Mouse (Mus musculus) lung, postnatal 4 days (tissue): Measurements from ENCODE around the gene H60b.
A peak's percentile ranks its signal among the peaks of the same experiment; 100 is the strongest.
"Not testable (repeated sequence)": the region's sequence is repeated elsewhere in the genome, so short reads cannot be mapped to it uniquely, and the experiment has no call there.

ENCODE experiments used
- DNase-seq, 2 experiments: peaks; one replicate each; pipeline ENCODE4 v3.0.0; 2021

The H60b gene

DNA sequence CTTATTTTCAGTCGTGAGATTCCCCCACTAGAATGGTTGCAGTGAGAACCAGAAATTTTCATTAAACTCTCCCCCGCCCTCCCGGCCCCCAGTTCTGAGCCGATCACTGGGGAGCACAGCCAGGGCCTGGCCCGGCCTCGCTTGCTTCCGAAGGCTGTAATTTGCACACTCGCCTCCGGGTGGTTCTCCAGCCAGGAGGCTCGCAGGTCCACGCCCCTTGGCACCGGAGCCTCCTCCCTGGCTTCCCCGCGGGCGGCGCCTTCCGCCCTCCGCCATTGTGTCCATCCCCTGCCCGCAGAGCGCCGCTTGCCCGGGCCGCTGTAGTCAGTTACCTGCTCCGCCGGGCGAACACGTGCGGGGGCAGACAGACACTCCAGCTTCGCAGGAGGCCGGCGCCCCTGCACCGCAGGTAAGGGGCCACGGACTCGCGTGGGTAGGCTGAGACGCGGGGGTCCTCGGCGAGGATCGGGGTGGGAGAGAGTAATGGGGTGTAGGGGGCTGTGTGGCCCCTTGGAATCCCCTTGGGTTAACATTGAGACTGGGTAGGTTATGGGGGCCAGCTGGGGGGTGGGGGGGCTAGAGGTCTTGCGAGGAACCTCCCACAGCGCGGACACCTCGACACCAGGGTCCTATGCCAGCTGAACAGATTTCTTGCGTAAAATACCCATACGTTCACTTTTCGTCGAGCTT lies at the start of gene H60b, which contains the start of gene Raet1e:
Gene H60b (plus strand): TSS at position 277 of the 690 bp plus-strand sequence.
Gene Raet1e (plus strand): TSS at position 260 of the 690 bp plus-strand sequence.
- peak; percentile 83 to 88 for DNase-seq

DNA sequence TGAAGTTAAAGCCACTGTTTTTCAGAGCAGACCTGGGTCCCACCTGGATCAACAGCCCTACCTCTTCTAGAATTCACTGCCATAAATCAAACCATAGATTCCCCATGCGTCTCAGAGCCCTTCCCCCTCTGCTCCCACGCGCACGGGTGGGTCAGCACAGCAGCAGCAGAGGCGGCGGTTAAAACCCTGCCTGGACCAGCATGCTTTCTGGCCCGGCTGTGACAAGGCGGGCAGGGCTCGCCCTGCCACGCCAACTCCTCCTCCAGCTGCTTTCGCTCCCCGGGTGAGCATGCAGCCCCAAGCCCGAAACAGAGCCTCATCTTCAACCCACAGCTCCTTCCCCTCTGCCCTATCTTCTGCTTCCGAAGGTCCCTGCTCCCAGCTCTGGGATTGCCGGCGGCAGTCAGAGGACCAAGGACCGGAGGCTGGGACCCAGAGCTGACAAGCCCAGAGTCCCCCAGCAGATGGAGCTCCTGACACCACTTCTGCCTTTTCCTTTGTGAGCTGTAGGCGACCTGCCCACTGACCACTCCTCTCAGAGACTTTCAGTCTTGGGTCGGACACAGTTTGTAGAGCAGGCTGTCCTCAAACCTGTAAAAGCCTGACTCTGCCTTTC lies 17.6 kb upstream of the H60b start:
- DNase-seq: peak; percentile 84 to 89

DNA sequence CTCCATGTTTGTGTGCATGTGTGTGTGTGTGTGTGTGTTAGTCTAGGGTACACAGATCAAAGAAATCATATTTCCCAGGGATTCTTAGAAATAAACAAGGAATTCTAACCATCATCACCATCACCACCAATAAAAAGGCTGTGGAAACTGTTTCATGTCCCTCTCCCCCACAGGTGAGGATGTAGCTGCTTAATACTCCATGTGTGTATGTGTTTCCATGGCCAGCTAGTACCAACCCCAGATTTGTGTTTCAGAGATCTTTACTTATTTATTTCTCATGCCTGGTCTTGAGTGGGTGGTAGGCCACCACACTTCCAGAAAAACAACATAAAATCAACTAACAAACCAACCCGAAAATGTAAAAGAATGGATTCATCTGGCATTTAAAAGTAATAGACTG lies 16.2 kb upstream of the H60b start:
- not testable (repeated sequence) for DNase-seq

DNA sequence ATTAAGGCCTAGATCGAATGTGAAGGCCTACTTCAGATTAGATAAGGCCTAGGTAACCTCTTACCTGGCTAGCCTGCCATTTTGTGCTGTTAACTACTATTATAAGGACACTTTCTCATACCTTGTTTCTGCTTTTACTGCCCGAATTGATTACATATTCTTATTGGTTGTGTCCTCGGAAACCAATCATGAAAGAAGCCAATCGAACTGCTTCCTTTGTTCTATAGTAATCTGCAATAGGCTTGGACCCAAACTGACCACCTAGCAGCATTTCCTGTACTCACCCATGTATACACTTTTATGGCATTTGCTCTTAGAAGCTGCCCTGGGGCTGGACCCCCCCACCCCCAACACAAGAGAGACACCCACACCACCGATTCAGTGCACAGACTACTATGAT lies 15.5 kb upstream of the H60b start:
- no peak for DNase-seq

DNA sequence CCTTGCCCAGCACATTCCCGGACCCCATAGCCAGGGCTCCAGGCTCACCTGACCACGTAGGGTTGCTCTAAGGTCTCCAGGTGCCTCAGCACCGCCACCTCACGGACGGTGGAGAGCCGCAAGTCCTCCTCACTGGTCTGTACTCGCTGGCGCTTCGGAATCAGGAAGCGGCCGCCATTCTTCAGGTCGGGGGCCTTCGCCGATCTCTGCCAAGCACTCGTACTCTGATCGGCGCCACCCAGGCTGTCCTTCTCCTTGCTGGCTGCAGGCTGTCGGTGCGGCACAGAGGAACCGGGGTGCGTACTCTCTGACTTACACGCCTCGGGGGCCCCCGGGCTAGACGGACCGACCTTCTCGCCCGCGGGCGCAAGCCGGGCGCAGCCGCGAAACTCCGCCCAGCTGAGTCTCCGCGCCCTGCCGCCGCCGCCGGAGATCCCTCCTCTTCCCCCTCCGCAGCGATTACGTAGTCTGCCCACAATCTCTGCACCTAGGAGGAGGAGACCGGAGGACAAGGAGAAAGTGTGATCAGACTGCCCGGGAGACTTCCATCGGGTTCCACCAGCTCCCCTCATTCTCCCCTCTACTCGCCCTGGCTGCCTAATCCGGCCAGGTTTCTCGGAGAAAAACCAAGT lies 9.8 kb upstream of the H60b start:
- DNase-seq: peak; percentile 87 to 88

DNA sequence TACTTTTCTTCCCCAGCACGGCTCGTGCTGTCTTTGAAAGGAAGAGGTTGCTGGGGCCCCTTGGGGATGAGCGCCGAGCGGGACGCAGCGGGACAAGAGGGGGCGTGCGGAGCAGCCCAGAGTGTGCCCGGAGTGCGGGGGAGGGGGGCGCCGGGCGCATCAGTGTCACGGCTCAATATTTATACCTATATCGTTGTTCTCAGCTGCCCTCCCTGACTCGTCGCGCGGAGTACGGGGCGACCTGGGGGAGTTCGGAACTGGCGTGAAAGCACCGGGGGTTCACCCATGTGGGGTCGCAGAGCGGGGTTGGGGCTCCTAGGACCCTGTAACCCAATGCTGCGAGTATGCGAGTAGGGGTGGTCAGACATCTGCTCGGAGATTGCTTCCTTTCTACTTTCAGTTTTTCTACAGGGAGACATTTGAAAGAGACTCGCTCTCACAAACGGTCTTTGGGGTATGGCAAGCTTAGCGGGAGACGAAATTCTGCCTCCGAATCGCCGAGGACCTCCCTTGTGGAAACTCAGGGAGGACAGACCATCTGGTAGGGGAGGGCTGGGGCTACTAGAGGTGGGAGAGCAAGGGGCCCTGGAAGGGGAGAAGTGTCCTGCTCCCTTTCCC lies 9.2 kb upstream of the H60b start, which contains the start of gene E030030I06Rik:
Gene E030030I06Rik (minus strand): TSS at position 198 of the 618 bp plus-strand sequence.
- DNase-seq: no peak

DNA sequence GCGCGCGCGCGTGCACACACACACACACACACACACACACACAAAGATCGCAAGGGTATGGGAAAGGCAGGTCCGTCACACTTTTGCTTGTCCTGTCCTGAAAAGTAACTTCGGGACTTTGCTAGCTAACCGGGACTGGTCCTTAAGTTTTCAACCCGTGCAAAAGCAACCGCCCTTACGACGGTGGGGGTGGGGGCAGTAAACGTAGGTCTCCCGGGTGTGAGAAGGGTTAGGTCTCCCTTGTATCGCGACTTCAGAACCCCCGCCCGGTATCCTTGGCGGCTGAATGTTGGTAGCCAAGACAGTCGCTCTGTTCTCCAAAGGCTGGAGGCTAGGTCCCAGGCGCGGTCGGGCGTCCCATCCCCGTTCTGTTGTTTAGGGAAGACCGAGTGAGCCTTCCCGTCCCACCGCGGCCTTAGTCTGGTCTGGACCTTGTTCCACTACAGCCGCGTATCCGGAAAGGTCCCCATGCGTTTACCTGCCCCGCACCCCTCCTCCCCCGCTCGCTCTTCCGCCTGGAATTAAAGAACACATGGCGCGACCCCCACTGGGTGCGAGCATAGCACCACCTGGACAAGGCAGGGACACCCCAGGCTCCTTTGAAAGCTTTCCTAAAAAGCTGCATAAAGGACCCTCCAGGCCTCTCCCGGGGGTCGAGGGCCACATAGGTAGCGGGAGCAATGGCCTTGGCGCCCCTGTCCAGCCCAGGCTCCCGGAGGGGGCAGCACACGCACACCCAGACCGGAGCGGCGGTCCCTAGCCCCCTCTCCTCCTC lies 8.5 kb upstream of the H60b start:
- peak; percentile 31 to 35 for DNase-seq

DNA sequence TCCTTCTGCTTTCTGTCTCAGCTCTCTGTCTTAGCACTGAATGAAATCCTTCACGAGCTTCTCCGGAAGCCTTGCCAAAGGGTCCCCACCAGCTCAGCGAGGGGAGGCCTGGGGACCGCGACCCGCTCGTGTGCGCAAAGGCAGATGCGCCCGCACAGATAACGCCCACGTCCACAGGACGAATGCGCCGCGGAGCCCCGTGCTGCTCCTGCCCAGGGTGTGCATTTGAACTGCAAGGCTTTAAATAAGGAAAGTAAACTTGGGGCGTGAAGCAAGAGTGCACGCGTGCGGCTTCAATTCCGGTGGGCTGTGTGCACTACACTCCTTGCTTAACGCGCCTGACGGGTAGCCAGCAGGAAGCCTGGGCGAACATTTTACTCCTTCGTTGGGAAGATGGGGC lies 7.8 kb upstream of the H60b start:
- peak in 1 of 2 experiments; percentile 24 for DNase-seq

DNA sequence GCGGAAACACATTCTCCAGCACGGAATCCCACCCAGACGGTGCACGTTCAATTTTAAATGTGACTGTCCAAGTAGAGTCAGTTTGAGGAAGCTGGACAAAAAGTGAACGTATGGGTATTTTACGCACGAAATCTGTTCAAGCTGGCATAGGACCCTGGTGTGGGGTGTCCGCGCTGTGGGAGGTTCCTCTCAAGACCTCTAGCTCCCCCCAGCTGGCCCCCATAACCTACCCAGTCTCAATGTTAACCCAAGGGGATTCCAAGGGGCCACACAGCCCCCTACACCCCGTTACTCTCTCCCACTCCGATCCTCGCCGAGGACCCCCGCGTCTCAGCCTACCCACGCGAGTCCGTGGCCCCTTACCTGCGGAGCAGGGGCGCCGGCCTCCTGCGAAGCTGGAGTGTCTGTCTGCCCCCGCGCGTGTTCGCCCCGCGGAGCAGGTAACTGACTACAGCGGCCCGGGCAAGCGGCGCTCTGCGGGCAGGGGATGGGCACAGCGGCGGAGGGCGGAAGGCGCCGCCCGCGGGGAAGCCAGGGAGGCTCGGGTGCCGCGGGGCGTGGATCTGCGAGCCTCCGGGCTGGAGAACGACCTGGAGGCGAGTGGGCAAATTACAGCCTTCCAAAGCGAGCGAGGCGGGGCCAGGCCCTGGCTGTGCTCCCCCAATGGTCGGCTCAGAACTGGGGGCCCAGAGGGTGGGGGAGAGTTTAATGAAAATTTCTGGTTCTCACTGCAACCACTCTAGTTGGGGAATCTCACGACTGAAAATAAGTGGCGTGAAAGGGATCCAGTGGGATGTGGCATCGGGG lies 7.1 kb upstream of the H60b start:
- peak; percentile 34 to 38 for DNase-seq

DNA sequence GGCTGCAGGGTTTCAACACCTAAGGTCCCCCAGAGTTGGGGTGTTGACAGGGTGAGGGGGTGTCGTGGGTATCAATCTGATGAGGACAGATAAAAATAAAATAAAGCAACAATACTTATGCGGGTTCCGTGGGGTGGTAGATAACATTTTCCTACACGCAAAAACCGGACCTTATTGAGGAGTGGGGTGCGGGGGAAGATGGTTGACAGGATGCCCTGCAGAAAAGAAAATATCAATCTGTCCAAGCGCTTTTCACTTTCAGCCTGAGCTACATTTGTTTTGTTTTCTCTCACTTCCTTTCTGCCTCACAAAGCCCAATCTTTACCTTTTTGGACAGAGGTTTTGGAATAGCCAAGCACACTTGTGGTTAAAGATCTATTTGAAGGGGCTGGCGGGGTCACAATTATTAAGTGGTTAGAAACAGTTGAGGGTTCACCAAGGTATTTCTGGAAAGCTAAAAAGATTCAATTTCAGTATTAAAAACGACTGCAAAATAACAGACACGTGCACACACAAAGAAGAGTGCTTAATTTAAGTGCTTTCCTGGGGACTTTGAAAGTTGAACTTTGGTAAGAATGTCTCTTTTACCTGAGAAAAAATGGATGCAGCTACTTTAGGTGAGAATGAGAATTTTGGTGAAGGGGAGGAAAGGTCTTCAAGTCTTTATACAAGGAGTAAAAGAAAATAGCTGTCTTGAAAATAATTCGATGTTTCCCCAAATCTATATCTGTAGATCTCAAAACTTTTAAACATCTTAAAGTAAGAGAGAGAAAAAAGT lies 6.3 kb upstream of the H60b start:
- DNase-seq: not testable (repeated sequence)

DNA sequence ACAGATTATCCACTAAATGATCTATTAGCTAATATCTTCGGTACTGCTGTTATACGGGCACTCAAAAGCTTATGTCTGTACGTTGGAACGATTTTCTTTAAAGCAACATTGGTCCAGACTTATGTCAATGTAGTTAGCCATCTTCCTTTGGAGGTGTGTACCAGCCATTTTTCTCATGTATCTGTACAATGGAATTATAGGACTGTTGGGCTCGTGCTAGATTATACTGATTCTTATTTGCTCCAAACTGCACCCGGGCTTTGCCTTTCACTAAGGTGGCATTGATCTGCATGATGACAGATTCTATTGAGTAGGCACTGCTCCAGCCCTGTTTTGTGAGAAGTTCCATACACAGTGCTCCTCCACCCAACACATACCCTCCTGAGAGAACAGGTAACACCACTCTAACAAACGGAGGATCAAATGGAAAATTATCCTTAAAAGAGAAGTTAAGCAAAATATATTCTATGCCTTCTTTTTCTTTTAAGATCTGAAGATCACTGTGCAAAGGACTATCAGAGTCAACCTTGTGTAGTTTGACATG lies 5.2 kb upstream of the H60b start:
- DNase-seq: not testable (repeated sequence)

DNA sequence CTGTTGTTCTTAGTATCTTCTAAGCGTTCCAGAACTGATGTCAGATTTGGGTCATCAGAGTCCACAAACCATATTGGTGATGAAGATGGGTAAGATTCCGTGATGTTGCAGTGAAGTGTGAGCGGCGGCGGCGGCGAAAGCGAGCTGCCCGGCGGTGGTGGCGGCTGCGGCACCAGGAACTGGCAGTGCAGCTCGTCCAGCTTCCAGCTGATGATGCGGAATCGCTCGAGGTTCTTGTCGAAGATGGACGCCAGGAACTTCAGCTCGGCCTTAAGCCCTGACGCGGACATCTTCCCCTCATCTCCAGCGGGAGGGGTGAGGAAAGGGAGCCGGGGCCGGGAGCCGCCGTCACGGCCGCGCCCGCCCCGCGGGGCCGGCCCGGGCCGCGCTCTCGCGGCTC lies 4.3 kb upstream of the H60b start:
- peak in 1 of 2 experiments; percentile 35 for DNase-seq

DNA sequence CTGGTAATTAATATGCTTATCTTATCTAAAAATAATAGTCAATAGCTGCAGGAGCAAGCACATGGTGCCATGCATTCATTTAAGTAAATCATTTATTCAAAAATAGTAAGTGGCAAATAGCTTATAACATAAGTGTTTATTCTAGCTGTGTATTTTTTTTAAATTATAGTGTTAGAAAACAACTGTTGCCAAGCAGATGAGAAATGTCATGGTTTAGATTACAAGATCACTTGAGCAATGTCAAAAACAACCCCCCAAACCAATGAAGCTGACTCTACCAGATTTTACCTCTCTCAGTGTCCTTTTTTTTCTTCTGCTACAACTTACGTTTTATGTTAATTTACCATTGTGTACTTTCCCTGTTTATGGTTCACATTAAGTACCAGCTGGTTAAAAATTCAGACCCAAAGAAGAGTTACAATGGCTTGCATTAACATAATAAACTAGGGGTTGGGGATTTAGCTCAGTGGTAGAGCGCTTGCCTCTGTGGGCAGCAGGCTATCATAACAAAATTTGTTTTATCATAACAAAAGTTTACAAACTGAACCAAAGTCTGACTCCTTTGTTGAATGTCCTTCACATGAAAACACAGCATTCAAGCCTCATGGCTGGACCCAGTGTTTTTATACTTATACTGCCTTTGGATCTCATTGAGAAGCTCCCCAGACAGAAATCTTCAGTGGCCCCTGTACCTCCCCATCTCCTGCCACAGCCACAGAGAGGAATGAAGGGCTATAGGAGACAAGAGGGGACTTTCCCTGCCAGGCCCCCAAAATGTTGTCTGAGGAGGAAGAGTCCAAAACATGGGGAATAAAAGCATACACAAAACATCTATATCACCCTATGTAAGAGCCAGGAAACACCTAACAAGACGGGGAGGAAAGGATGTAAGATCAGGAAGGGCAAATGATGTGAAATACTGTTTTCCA lies 3.3 kb upstream of the H60b start:
- no peak for DNase-seq

DNA sequence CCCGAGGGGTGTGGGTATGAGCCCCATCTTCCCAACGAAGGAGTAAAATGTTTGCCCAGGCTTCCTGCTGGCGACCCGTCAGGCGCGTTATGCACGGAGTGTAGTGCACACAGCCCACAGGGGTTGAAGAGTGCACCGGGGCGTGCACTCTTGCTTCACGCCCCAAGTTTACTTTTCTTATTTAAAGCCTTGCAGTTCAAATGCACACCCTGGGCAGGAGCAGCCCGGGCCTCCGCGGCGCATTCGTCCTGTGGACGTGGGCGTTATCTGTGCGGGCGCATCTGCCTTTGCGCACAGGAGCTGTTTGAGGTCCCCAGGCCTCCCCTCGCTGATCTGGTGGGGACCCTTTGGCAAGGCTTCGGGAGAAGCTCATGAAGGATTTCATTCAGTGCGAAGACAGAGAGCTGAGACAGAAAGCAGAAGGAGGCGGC lies 760 bp downstream of the H60b start:
- DNase-seq: peak in 1 of 2 experiments; percentile 33

DNA sequence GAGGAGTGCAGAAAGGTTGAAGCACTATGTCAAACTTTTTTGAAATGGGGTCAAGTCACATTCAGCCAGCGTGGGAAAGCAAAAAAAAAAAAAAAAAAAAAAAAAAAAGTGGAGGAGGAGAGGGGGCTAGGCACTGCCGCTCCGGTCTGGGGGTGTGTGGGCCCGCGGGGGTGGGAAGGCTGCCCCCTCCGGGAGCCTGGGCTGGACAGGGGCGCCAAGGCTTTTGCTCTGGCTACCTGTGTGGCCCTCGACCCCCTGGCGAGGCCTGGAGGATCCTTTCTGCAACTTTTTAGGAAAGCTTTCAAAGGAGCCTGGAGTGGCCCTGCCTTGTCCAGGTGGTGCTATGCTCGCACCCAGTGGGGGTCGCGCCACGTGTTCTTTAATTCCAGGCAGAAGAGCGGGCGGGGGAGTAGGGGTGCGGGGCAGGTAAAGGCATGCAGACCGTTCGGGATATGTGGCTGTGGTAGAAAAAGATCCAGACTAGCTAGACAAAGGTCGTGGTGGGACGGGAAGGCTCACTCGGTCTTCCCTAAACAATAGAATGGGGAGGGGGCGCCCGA lies 1.3 kb downstream of the H60b start:
- DNase-seq: no peak

DNA sequence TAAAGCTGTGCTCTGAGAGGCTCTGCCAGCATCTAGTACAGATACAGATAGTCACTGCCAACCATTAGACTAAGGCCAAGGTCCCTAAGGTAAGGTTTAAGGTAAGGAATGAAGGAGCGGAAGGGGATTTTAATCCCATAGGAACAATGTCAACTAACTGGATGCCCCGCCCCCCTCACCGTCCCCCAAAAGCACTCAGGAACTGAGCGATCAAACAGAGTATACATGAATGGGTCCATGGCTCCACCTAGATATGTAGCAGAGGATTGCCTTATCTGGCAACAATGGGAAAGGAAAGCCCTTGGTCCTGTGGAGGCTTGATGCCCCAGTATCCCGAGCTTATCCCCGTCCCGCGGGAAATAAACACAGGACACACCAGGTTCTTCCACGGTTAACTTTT lies 4.9 kb downstream of the H60b start:
- DNase-seq: not testable (repeated sequence)

DNA sequence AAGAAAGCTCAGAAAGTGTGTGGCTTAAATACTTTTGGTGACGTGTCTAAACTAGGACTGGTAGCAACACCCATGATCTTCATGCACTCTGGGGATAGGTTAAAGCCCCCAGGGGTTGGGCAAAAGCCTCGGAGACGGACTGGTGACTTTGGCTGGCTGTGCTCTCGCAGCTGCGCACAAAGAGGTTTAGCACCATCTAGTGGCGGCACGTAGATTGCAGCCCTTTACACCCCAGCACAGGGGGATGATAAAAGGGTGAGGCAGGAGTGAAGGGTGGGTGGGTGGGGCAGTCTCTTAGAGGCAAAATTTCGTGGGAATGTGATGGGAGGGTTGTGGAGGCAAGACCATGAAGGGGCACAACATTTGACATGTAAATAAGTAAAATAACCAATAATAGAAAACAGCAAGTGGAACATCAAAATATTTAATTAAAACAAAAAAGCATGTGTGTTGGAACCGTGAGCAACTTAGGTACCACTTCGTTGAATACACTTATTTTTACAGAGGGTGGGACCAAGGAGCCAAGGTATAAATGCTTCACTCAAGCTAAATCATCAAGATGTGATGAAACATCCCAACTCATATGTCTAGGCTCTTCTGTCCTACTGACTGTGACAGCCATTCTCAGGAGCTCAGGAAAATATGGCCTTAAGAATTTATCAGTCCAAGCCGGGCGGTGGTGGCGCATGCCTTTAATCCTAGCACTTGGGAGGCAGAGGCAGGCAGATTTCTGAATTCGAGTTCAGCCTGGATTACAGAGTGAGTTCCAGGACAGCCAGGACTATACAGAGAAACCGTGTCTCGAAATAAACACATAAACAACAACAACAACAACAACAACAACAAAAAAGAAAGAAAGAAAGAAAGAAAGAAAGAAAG lies 5.6 kb downstream of the H60b start:
- DNase-seq: peak; percentile 67 to 80
